Mouse (Mus musculus) urinary bladder, postnatal 25 days (tissue): ENCODE measurements around the gene Tcf25.
A peak's percentile ranks its signal among the peaks of the same experiment; 100 is the strongest.

ENCODE experiments used
- DNase-seq: peaks from one replicate; pipeline ENCODE4 v3.0.0; 2022; ENCODE audit warnings: low spot score

Gene Tcf25

DNA sequence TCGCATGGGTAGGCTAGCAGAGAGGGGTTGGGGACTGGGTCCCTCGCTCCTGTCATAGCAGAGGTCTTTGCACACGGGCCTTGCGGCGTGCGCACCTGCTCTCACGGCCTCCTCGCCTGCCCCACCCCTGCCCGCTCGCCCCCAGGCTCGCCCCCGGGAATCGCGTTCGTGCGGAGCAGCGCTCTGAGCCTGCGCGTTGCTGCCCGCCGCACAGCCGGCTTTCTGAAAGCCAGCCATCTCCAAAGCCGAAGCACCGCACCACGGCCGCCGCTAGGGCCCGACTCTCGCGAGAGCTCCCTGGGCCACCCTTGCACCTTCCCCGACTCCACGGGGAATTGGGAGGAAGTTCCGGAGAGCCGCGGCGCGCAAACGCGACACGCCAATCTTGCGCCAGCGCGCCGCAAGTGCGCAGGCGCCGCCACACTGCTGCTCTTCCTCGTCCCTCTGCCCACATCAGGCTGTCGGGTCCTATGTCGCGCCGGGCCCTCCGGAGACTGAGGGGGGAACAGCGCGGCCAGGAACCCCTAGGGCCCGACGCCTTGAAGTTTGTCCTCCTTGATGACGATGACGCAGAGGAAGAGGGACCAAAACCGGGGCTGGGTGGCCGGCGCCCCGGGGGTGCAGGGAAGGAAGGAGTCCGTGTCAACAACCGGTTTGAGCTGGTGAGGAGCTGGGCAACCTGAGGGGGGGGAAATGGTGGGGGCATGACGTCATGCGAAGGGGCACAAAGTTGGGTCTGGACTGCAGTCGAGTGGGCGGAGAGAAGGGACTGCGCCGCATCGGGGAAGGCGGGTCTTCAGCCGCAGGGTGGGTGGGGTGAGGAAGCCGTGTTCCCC, at the start of gene Tcf25:
TSS of gene Tcf25 (plus strand) at position 351 of the 836 bp plus-strand sequence.
- peak; percentile 91 for DNase-seq

DNA sequence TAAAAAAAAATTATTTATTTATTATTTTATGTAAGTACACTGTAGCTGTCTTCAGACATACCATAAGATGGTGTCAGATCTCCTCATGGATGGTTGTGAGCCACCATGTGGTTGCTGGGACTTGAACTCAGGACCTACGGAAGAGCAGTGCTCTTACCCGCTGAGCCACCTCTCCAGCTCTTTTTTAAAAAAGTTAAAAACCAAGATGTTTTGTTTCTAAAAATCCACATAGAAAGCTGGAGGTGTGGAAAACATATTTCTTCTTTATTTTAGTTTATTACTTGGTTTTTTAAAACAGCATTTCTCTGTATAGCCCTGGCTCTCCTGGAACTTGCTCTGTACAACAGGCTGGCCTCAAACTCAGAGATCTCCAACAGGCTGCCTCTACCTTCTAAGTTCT, 45.0 kb upstream of the Tcf25 start:
- DNase-seq: no peak

DNA sequence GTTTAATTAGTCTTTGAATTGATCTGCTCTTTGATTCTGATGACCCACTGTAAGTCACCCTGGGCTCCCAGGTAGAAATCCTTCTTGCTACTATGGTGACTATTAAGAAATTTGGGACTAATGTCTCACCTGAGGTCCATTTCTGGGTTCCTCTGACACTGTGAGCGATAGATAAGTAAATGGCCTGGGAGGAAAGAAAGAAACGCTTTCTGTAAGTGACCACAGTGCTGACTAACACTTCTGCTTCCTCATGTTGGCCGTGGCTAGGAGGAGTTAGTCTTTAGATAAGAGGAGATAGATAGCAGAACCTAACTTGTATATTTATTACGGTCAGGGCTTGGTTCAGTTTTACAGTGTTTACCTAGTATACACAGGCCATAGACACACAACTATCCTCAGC, 44.2 kb upstream of the Tcf25 start:
- no peak for DNase-seq

DNA sequence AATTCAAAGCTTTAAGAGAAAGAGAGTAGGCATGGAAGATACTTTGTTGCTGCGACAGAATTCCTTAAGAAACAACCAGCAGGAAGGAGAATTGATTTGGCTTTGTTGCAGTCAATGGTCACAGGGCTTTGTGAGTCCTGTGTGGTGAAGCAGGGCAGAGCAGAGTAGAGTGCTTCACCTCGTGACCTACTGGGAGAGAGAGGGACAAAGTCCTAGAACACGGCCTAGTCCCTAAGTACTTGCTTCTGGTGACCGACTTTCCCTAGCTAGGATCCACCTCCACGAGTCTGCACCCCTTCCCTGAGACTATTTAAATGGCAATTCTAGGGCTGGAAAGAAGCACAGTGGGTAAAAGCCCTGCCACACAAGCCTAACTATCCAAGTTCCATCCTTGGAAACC, 43.6 kb upstream of the Tcf25 start:
- DNase-seq: no peak

DNA sequence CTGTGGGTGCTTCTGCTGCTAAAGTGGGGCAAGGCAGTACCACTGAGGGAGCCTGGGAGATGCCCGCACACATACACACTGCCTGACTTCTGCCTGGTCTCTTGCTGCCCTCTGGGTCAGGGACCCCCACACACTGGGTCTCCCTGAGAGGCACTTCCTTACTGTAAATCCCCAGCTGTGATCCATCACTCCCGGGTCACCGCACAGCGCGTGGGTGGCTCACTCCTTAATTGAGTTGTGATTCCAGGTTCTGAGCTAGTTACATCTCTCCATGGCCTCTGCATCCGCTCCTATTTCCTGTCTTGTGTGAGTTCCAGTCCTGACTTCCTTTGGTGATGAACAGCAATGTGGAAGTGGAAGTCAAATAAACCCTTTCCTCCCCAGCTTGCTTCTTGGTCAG, 42.9 kb upstream of the Tcf25 start:
- no peak for DNase-seq

DNA sequence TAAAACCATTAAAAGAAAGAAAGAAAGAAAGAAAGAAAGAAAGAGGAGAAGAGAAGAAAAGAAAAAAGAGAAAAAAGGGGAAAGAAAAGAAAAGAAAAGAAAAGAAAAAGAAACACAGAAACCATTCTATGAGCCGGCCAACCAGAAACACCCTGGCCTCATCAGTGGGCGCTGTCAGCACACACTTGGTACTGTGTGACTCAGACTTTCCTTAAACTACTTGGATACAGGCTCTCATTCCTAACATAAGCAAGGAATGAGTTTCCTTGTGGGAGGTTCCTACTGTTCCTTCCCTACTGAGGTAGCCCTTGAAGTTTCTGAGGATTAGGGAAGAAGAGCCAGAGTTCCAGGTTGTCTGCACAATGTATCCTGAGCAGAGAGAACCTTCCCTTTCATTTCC, 42.3 kb upstream of the Tcf25 start:
- DNase-seq: no peak

DNA sequence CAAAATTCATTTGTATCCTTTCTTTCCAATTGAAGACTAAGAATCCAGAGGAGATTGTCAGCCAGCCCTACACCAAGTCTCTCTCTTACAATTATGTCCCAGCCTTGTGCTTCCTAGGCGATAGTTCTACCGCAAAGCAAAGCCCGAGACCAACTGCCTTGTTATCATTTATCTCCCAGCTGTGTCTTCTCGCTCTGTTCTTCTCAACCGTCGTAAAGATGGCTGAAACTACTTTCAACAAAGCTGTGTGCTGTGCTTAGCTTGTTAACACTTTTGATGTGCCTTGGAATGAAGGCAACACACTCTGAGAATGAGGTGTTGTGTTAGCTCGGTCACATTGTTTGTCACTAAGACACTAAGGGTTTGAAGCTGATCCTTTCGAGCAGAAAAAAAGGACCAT, 41.7 kb upstream of the Tcf25 start:
- DNase-seq: no peak

DNA sequence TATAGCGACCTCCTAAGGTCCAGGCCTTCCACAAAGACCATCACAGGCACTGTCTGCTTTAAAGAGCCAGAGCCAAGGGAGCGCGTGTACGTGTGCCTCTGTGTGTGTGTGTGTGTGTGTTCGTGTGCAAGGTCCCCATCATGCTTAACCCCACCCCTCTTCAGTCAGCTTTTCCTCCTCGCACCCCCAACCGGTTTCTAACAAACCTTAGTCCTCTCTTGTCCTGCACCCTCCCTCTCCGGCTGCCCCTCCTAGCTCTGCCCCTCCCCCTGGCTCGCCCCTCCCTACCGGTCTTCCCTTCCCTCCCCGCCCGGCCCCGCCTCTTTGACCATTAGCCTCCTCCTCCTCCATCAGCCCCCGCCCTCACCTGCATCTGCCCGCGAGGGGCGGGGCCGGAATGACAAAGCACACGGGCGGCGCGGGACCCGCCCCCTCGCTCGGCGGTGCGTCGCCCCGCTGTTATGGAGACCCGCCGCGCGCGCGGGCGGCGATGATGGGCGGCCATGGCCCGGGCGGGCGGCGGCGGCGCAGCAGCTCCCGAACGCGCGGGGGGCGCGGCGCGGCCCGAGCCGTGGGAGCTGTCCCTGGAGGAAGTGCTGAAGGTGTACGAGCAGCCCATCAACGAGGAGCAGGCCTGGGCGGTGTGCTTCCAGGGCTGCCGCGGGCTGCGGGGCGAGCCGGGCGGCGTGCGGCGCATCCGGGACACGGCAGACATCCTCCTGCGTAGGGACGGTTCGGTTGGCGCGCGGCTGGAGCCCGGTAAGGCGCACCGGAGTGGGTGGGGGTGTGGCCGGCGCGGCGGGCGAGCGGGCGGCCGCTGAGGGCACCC, 41.1 kb upstream of the Tcf25 start, which contains the start of gene Spire2:
TSS of gene Spire2 (plus strand) at position 452 of the 829 bp plus-strand sequence.
- DNase-seq: peak; percentile 69

DNA sequence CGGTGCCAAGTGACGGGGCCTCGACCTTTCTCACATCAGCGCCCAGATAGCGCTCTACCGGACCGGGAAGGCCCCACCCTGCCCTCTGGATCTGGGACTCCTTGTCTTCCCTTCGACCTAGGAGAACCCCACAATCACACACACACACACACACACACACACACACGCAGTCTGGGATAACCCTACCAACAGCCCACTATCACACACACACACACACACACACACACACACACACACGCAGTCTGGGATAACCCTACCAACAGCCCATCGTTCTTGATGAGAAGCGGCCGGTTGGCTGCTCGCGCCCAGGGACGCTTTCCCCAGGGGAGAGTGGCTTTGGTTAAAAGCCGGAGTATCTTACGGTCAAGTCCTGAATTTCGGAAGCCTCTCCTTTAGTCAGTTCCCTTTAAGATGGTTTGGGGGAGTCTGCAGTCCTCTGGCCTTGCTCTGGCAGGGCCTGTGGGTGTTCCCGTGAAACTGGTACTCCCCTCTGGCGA, 40.4 kb upstream of the Tcf25 start:
- no peak for DNase-seq

DNA sequence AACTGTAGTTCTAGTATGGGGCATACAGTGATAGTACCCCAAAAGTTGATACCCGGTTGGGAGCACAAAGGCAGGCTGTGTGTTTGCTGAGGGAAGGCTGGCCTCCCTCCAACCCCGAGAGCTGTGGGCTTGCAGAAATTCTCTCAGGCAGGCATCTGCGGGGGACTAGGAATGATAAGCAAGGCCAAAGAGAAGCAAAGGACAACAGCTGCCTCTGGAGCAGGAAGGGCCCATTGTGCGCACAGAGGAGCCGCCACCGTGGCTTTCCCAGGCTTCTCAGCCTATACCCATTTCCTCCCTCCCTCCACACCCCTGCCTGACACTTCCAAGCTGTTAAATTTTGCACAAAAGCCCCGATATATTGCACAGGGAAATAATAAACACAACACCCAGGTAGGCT, 39.7 kb upstream of the Tcf25 start:
- DNase-seq: no peak

DNA sequence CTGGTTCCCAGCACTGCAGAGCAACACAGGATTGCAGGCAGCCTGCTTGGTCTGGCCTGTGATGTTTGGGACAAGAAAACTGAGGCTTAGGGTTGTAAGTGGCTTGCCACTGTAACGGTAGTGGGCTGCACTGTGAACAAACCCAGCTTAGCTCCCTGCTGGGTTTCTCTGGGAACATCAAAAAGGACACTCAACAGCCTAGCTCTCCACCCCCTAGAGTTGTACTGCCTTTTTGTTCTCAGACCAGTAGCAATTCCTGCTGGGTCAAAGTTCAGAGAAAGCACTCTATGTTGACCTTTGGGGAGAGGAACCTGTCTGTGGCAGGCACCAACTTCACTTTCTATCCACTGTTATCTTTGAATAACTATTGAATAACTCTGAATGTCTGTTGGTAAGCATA, 39.1 kb upstream of the Tcf25 start:
- no peak for DNase-seq

DNA sequence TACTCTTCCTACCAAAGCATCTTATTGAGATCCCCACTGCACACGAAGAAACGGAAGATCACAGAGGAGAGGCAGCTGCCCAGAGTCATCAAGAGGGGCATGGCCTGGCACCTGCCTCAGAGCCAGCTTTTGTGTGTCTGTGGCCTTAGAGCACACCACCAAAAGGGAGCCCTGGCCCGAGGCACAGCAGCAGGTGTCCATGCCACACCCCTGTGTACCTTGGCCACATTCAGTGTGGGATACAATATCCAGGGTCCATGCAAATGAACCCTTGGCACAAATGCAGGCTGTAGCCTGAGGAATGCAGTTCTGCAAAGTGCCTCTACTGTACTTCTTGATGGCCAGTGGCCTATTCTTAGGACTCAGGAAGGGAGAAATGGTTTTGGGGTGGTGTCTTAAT, 36.1 kb upstream of the Tcf25 start:
- DNase-seq: no peak

DNA sequence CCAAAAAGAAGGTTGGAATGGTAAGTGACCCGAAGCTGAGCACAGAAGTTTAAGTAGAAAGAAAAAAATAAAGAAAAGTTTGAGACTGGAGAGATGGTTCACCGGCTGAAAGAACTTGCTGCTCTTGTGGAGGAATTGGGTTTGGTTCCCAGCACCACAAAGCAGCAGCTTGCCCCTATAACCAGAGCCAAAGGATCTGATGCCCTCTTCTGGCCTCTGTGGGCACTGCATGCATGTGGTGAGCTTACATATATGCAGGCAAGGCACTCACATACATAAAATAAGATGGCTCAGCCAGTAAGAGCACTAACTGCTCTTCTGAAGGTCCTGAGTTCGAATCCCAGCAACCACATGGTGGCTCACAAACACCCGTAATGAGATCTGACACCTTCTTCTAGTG, 33.5 kb upstream of the Tcf25 start:
- DNase-seq: no peak

DNA sequence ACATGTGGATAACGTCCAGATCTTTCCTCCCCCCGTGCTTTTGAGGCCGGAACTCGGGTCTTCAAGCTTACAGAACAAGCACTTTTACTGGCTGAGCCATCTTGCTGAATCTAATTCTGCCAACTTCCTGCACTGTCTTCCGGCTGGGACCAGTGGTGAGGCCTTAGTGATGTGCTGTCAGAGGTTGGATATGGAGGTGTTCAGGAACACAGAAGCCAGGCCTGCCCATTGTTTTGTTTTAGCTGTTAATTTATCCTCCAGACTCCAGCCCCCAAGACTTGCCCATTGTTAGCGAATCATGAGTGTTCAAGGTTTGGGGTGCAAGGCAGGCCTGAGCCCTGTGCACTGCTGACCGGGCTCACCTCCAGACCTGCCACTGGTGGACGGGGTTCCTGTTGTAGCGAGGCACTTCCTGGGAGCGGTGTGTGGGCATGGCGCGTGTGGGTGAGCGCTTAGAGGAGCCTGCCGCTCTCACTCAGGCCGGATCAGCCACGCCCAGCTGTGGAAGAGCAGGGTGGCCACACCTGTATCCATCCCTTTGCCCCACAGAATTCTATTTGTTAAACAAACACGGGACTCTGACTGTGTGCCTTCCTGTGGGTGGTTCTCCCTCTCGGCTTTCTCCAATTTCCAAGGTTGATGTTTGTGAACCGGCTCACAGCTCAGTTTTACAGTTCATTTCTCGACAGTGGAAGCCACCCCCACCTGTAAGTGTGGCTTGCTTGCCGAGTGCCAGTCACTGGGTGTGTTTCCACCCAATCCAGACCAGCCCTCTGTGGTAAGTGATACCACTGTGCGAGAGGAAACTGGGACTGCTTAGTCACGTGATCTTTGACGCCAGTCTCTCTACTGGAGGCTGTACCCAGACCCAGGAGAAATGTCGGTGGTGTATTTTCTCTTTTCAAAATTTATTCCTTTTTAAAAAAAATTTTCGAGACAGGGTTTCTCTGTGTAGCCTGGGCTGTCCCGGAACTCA, 32.2 kb upstream of the Tcf25 start:
- DNase-seq: no peak

DNA sequence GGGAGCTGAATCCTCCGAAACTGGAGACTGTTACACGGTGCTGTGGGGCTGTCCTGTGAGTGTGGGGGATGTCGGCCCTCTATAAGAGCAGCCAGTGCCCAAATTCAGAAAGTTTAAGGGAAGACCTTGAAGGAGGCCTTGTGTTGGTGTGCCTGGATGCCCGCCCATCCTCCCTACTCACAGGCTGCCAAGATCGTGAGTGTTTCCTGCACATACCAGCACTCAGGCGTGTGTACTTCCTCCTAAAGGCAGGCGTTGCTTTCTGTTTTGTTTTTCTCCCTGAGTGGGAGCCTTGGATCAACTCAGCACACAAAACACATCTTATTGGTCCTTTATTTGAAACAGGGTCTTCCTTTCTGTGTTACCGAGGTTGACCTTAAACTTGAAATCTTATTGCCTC, 31.3 kb upstream of the Tcf25 start:
- no peak for DNase-seq

DNA sequence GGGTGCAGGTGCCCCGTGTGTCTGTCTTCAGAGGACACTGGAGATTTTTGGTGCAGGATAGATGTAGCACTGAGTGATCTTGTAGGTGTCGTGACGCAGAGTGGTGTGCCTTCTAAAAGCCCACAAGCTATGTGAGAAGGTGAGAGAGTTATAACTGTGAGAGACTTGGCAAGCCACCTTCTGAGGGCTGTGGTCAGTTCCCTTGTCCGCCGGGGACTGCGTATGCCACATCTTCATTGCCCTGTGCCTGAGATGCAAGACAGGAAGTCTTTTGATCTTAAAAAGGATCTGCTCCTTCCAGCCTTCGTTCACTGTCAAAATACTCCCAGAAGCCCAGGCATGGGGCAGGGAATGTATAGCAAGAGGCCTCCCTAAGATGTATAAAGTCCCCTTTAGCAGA, 30.6 kb upstream of the Tcf25 start:
- no peak for DNase-seq

DNA sequence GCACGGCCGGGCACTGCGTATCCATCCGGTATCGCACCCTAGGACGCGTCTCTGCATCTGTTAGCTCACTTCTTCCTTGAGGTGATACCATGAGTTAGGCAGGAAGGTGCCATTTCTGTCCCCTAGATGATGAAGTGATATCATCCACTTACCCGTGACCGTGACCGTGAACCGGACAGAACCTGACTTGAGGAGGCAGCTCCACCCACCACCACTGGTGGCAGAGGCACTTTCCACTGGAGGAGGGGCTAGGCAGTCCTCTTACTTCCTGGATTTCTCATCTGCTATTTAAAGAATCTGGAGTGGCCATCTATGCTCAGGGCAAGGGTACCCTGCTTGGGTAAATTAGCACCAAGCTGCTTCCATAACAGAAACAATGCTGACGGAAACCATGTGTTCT, 30.1 kb upstream of the Tcf25 start:
- DNase-seq: no peak

DNA sequence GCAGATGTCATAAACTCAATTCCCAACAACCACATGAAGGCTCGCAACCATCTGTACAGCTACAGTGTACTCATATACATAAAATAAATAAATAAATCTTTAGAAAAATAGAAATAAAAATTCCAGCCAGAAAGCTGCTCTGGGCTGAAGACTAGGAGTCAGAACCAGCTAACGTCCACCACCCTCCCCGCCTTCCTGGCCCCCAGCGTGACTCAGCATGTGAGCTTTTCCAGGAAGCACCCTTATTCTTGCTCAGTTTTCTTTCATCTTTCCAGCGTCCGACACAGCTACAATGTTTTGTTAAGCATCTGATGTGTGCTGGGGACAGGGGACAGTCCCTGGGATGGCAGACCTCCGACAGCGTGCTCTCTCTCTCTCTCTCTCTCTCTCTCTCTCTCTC, 28.4 kb upstream of the Tcf25 start:
- no peak for DNase-seq

DNA sequence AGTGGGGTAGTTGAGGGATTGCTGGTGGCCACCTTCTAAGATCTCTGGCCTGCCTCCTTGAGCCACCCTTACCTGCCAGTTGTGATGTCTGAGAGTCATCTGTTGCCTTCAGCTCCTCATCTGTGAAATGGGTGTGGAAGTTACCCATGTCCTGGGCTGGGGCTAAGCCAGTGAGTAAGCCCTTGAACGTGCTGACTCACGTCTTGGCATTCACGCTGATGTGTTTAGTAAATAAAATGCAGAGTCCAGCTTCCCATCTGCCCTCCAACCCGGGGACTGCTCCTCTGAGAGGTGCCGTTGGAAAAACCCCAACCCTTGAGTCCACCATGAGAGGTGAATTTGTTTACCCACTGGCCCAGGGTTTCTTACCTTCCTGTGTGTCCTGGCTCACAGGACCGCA, 27.7 kb upstream of the Tcf25 start:
- no peak for DNase-seq

DNA sequence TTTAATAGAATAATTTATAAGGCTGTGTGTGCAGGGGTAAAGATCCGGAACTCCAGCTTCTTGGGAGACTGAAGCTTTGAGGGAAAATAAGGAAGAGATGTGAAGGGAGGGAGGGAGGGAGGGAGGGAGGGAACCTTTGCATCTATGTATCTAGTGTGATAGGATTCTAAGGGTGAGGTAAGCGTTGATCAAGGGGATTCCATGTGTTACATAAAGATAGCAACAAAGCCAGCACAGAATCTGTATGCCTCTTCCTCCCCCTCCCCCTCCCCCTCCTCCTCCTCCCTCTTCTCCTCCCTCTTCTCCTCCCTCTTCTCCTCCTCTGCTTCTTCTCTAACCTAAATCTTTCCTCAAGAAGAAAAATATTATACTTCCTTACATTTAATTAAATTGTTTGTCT, 26.3 kb upstream of the Tcf25 start:
- DNase-seq: no peak

DNA sequence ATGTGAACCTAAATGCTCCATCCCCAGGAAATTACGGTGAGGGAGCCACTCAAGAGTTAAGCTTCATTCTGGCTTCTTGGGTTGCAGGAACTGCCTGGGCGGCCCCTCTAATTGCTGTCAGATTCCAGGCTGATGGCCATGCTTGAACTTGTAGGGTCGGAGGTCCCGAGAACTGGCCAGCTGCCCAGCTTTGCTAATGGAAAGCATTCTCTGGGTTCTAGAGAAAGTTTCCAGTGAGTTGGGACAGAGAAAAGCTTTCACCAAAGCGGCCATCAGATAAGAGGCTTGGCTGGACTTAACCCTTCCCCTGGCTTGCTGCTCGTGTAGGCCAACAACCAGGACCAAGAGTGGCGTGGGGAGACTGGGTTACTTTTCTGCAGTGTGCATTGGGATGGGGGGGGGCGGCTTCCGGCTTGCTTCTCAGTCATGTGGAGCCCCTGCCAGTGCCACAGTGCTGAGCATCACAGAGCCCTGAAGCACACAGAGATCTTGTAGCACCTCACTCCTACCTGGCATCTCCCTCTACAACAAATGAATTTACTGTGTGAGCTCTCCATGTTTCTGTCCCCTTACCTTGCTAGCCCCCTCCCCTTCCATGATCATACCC, 25.2 kb upstream of the Tcf25 start:
- no peak for DNase-seq

DNA sequence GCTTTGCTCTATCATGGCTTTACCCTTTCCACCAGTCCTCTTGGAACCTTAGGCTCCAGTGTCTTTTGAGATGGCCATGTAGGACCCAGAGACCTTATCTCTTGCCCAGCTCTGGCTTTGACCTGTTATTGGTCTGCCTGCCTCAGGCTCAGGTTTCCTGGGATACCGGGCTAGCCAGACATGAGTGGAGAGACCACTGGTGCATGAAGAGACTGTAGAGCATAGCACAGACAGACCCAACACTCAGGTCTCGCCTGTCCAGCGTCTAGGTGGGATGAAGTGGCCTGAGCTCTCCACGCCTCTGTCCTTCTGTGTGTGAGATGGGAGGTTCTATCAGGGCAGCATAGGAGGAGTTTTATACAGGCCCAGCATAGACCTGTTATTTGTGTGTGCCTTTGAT, 24.5 kb upstream of the Tcf25 start:
- no peak for DNase-seq
